Mouse (Mus musculus) adrenal gland (tissue): ENCODE data around the gene Atp8a2.

Experiments used
- intact Hi-C: fragments of 180-260 bp; cut with DNase I; formaldehyde crosslinking; loops from one replicate; pipeline ENCODE4 v1.15.1; 2025

The Atp8a2 gene

GRCm38 (mm10) chr14:59928781-59929180 is 268.2 kb downstream of the Atp8a2 start:
- intact Hi-C loops, result no loop called here

- intact Hi-C loops, result no loop called here
Measured at GRCm38 (mm10) chr14:59927804-59928203, 269.2 kb downstream of the Atp8a2 start.

GRCm38 (mm10) chr14:59919865-59920264 is 277.1 kb downstream of the Atp8a2 start:
- intact Hi-C loops, result no loop called here

GRCm38 (mm10) chr14:59903484-59904130 is 293.4 kb downstream of the Atp8a2 start:
- intact Hi-C loops, result no loop called here

GRCm38 (mm10) chr14:59893971-59894370 is 303.0 kb downstream of the Atp8a2 start:
- intact Hi-C loops, result no loop called here

GRCm38 (mm10) chr14:59892084-59892483 is 304.9 kb downstream of the Atp8a2 start:
- intact Hi-C loops, result no loop called here

- intact Hi-C loops, result no loop called here
Measured at GRCm38 (mm10) chr14:59891491-59891890, 305.5 kb downstream of the Atp8a2 start.

- intact Hi-C loops, result no loop called here
Measured at GRCm38 (mm10) chr14:59890818-59891217, 306.2 kb downstream of the Atp8a2 start.

GRCm38 (mm10) chr14:59890107-59890506 is 306.9 kb downstream of the Atp8a2 start:
- intact Hi-C loops, result no loop called here

- intact Hi-C loops, result no loop called here
Measured at GRCm38 (mm10) chr14:59888446-59888845, 308.5 kb downstream of the Atp8a2 start.

GRCm38 (mm10) chr14:59888046-59888445 is 308.9 kb downstream of the Atp8a2 start:
- intact Hi-C loops, result no loop called here

- intact Hi-C loops, result no loop called here
Measured at GRCm38 (mm10) chr14:59887061-59887861, 309.7 kb downstream of the Atp8a2 start.

- intact Hi-C loops, result no loop called here
Measured at GRCm38 (mm10) chr14:59883517-59884069, 313.4 kb downstream of the Atp8a2 start.

GRCm38 (mm10) chr14:59880829-59881228 is 316.1 kb downstream of the Atp8a2 start:
- intact Hi-C loops, result no loop called here

GRCm38 (mm10) chr14:59878248-59878647 is 318.7 kb downstream of the Atp8a2 start:
- intact Hi-C loops, result no loop called here

GRCm38 (mm10) chr14:59876525-59876924 is 320.5 kb downstream of the Atp8a2 start:
- intact Hi-C loops, result no loop called here

- intact Hi-C loops, result no loop called here
Measured at GRCm38 (mm10) chr14:59868369-59868768, 328.6 kb downstream of the Atp8a2 start.

- intact Hi-C loops, result no loop called here
Measured at GRCm38 (mm10) chr14:59867749-59868148, 329.2 kb downstream of the Atp8a2 start.

GRCm38 (mm10) chr14:59866001-59866400 is 331.0 kb downstream of the Atp8a2 start:
- intact Hi-C loops, result no loop called here

GRCm38 (mm10) chr14:59862351-59862750 is 334.6 kb downstream of the Atp8a2 start:
- intact Hi-C loops, result no loop called here

- intact Hi-C loops, result no loop called here
Measured at GRCm38 (mm10) chr14:59859830-59860229, 337.1 kb downstream of the Atp8a2 start.

GRCm38 (mm10) chr14:59858501-59859225 is 338.3 kb downstream of the Atp8a2 start:
- intact Hi-C loops, result no loop called here
